Mouse (Mus musculus): ENCODE data around the gene Olfr734.

The Olfr734 gene

GRCm38 (mm10) chr14:50326661-50327060, at the start of gene Olfr734:
Gene Olfr734, minus strand, starts transcription at chr14:50326761.
- no peak for DNase-seq

- DNase-seq, result no peak
Observed at GRCm38 (mm10) chr14:50363561-50363960, 37.0 kb upstream of the Olfr734 start.

- DNase-seq, result no peak
Observed at GRCm38 (mm10) chr14:50360480-50360879, 33.9 kb upstream of the Olfr734 start.

- DNase-seq, result no peak
Observed at GRCm38 (mm10) chr14:50357593-50357992, 31.0 kb upstream of the Olfr734 start, which contains the start of gene Tlr11. Gene Tlr11, plus strand, starts transcription at chr14:50357914.

- no peak for DNase-seq
Observed at GRCm38 (mm10) chr14:50356725-50357124, 30.2 kb upstream of the Olfr734 start.

GRCm38 (mm10) chr14:50352438-50352837, 25.9 kb upstream of the Olfr734 start:
- no peak for DNase-seq

- no peak for DNase-seq
Observed at GRCm38 (mm10) chr14:50348796-50349195, 22.2 kb upstream of the Olfr734 start, which contains the start of gene Olfr735. Gene Olfr735, minus strand, starts transcription at chr14:50348872.

GRCm38 (mm10) chr14:50301422-50301821, 25.1 kb downstream of the Olfr734 start, which contains the start of gene Olfr733:
Gene Olfr733, minus strand, starts transcription at chr14:50301522.
- no peak for DNase-seq

GRCm38 (mm10) chr14:50284106-50284505, 42.5 kb downstream of the Olfr734 start, which contains the start of gene Olfr732:
Gene Olfr732, minus strand, starts transcription at chr14:50284206.
- DNase-seq, result no peak
